Mouse (Mus musculus) megakaryocyte, embryonic 14.5 days (primary cell): ENCODE data around the gene Sdk2.

Experiments used
- FLI1 ChIP-seq: IDR thresholded peaks from 2 replicates; pipeline ENCODE4 v1.6.1; 2012; ENCODE audit warnings: low read length, inconsistent platforms, mixed read lengths
- GATA1 ChIP-seq: IDR thresholded peaks from 3 replicates; pipeline ENCODE4 v1.6.1; 2012; ENCODE audit warnings: mixed read lengths, low read length, inconsistent platforms, borderline replicate concordance

DNA sequence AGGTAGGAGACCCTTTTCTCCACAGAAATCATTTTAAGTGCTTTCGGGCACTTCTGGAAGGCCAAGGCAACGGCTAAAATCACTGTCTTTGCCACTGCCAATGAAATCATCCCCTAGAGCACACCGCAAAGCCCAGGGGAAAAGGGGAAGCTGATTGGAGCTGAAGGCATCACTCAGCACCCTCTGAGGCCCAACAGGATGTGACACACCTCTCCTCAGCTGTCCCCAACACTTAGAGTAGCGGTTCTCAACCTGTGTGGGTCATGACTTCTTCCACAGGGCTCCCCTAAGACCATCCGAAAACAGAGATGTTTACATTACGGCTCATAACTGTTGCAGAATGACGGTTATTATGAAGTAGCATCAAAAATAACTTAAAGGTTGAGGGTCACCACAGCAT lies 305.2 kb downstream of the Sdk2 start:
- TF ChIP-seq GATA1 (no peak), FLI1 (no peak)
